Mouse (Mus musculus) spleen, adult 2 months (tissue): Measurements from ENCODE around the gene Notch4. TPM values are rescaled to one million over a fixed set of nuclear protein-coding genes. Genes with fewer than 3 reads are reported as not detected.

ENCODE experiments used
- DNase-seq, 2 experiments: peaks; one replicate each; pipeline versions ENCODE4 v3.0.0 to v3.0.0-alpha.2; 2012 to 2021; ENCODE audit warnings: low spot score in 2 of 2, low read depth in 1 of 2
- H3K27ac ChIP-seq: fragments of 200-500 bp; 2 replicates; pipeline ENCODE4 v1.5.1; 2012; ENCODE audit warnings: low read length, inconsistent platforms; ENCODE audit not compliant: insufficient read depth
- H3K27me3 ChIP-seq: fragments of 200-500 bp; 2 replicates; pipeline ENCODE4 v1.6.1; 2012; ENCODE audit warnings: mild to moderate bottlenecking, moderate library complexity, low read length, inconsistent platforms; ENCODE audit not compliant: control insufficient read depth, insufficient read depth
- H3K36me3 ChIP-seq: fragments of 200-500 bp; 2 replicates; pipeline ENCODE4 v1.6.1; 2012; ENCODE audit warnings: mild to moderate bottlenecking, low read length, inconsistent platforms; ENCODE audit not compliant: control insufficient read depth, insufficient read depth
- H3K4me1 ChIP-seq: fragments of 200-500 bp; 2 replicates; pipeline ENCODE4 v1.6.1; 2011; ENCODE audit warnings: inconsistent platforms; ENCODE audit not compliant: control insufficient read depth, insufficient read depth, insufficient read length
- H3K4me3 ChIP-seq: fragments of 200-500 bp; 2 replicates; pipeline ENCODE4 v1.5.1; 2011; ENCODE audit warnings: mild to moderate bottlenecking, inconsistent platforms; ENCODE audit not compliant: insufficient read depth, insufficient read length; ENCODE audit errors: extremely low read depth
- CTCF ChIP-seq: fragments of 200-500 bp; IDR thresholded peaks from 2 replicates; pipeline ENCODE4 v1.5.1; 2011; ENCODE audit warnings: mild to moderate bottlenecking, inconsistent platforms; ENCODE audit not compliant: insufficient read depth, insufficient read length, insufficient replicate concordance; ENCODE audit errors: extremely low read depth
- POLR2A ChIP-seq: fragments of 200-500 bp; IDR thresholded peaks from 2 replicates; pipeline ENCODE4 v1.6.1; 2011; ENCODE audit warnings: low read depth, low read length, inconsistent platforms
- WGBS: fragments of 180-500 bp; shearing (Covaris S2); methylation state at CpG from one replicate; pipeline ENCODE4 v1.1.7; 2018; 5-methylcytosine and 5-hydroxymethylcytosine counted together
- polyA plus RNA-seq: library from polyadenylated mRNA; depleted of rRNA; stranded (reverse); fragments of >200 nt; gene quantifications from 2 replicates; pipeline ENCODE4 v1.2.3, GENCODE M21; 2012; rRNA removed

Gene Notch4
- polyA plus RNA-seq, 1 experiment = 9.6 TPM

DNA sequence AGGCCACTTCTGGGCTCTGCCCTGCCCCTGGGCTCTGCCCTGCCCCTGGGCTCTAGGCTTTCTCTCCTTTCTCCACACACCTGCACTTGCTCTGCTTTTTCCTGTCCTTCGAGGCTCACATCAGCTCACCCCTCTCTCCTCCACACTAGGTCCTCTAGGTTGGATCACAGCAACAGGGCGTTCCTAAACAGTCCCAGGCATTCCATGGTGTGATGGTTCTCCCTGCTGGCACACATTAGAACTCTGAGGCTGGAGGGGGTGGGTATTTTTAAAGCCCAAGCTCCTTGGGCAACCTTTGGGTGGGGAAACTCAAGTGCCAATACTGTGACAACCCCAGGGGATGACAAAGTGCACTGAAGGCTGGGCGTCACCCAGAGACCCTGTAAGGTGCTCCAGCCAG lies 73.4 kb downstream of the Notch4 start:
- 0 out of 2 replicates have a peak, but pooled peaks cover 2% of the 10 kb centered on the region for H3K27me3 ChIP-seq
- no peaks in the 10 kb centered on the region for H3K4me1 ChIP-seq
- TF ChIP-seq CTCF (no peak), POLR2A (no peak)
- H3K36me3 ChIP-seq = no peaks in the 10 kb centered on the region
- peak overlapping the region; percentile 39 for H3K27ac ChIP-seq
- DNase-seq = no peak
- peak overlapping the region; percentile 34; the same call in 1 of the 2 replicates for H3K4me3 ChIP-seq
- 66% methylated on average over 3 of the region's 3 CpGs for WGBS

Other genes starting within 250 kb of the Notch4 start
- 11.4 and 13.5 TPM in 2 replicates for gene H2-Eb2, start 238.6 kb upstream of the Notch4 start, polyA plus RNA-seq
- 4.1 and 4.4 TPM in 2 replicates for gene Btnl2, start 209.4 kb upstream of the Notch4 start, polyA plus RNA-seq
- gene Btnl1, start 187.1 kb upstream of the Notch4 start, polyA plus RNA-seq = 0.35 and 0.56 TPM in 2 replicates
- 1.1 and 1.8 TPM in 2 replicates for gene BC051142, start 165.4 kb upstream of the Notch4 start, polyA plus RNA-seq
- 0.55 and 1.1 TPM in 2 replicates for gene Btnl4, start 87.0 kb upstream of the Notch4 start, polyA plus RNA-seq
- gene Btnl6, start 46.9 kb upstream of the Notch4 start, polyA plus RNA-seq = 0.55 and 0.68 TPM in 2 replicates
- 68.8 and 91.0 TPM in 2 replicates for gene Gpsm3, start 25.5 kb downstream of the Notch4 start, polyA plus RNA-seq
- gene Pbx2, start 27.0 kb downstream of the Notch4 start, polyA plus RNA-seq = 60.4 and 69.5 TPM in 2 replicates
- 5.2 and 5.3 TPM in 2 replicates for gene Ager, start 33.6 kb downstream of the Notch4 start, polyA plus RNA-seq
- gene Rnf5, start 39.4 kb downstream of the Notch4 start, polyA plus RNA-seq = 54.1 and 61.8 TPM in 2 replicates
- gene Agpat1, start 40.0 kb downstream of the Notch4 start, polyA plus RNA-seq = 156 and 187 TPM in 2 replicates
- 3.2 and 3.9 TPM in 2 replicates for gene Egfl8, start 51.7 kb downstream of the Notch4 start, polyA plus RNA-seq
- 31.7 and 36.3 TPM in 2 replicates for gene Ppt2, start 64.2 kb downstream of the Notch4 start, polyA plus RNA-seq
- 9.5 and 9.9 TPM in 2 replicates for gene Prrt1, start 65.3 kb downstream of the Notch4 start, polyA plus RNA-seq
- gene Fkbpl, start 80.5 kb downstream of the Notch4 start, polyA plus RNA-seq = 1.4 and 1.6 TPM in 2 replicates
- 76.4 and 102 TPM in 2 replicates for gene Atf6b, start 82.9 kb downstream of the Notch4 start, polyA plus RNA-seq
- 34.1 and 34.4 TPM in 2 replicates for gene Tnxb, start 106.3 kb downstream of the Notch4 start, polyA plus RNA-seq
- gene C4b, start 179.6 kb downstream of the Notch4 start, polyA plus RNA-seq = 63.4 and 68.8 TPM in 2 replicates
- gene Cyp21a1, start 240.3 kb downstream of the Notch4 start, polyA plus RNA-seq = 3.7 and 5.4 TPM in 2 replicates